Mouse (Mus musculus) C2C12 (cell line): ENCODE measurements around the gene Zfp143. TPM values are rescaled to one million over a fixed set of nuclear protein-coding genes. Genes with fewer than 3 reads are reported as not detected.

ENCODE experiments used
- H3K27me3 ChIP-seq: one replicate; pipeline ENCODE4 v1.6.1; 2011; ENCODE audit not compliant: control insufficient read depth, insufficient read depth, insufficient read length
- H3K36me3 ChIP-seq: one replicate; pipeline ENCODE4 v1.6.1; 2011; ENCODE audit not compliant: control insufficient read depth, insufficient read depth
- H3K4me3 ChIP-seq: one replicate; pipeline ENCODE4 v1.5.1; 2011; ENCODE audit warnings: mild to moderate bottlenecking, control low read depth; ENCODE audit not compliant: poor library complexity, insufficient read depth, severe bottlenecking
- H3K79me2 ChIP-seq: one replicate; pipeline ENCODE4 v1.6.1; 2011; ENCODE audit not compliant: control insufficient read depth, insufficient read depth
- H3K79me3 ChIP-seq: one replicate; pipeline ENCODE4 v1.6.1; 2011; ENCODE audit warnings: low read depth, control low read depth
- H3ac ChIP-seq: one replicate; pipeline ENCODE3; 2011; ENCODE audit warnings: low read depth; ENCODE audit not compliant: control insufficient read depth, insufficient read length
- CEBPB ChIP-seq: IDR thresholded peaks from one replicate; pipeline ENCODE4 v1.6.1; 2011; ENCODE audit warnings: low read depth, mild to moderate bottlenecking, control low read depth, moderate library complexity
- CTCF ChIP-seq: IDR thresholded peaks from one replicate; pipeline ENCODE4 v1.5.1; 2011; ENCODE audit not compliant: control insufficient read depth, insufficient read depth, insufficient read length
- FOSL1 ChIP-seq: IDR thresholded peaks from one replicate; pipeline ENCODE4 v1.8.0; 2011; ENCODE audit warnings: mild to moderate bottlenecking, low read length; ENCODE audit not compliant: poor library complexity, insufficient read depth, severe bottlenecking
- MAX ChIP-seq: IDR thresholded peaks from one replicate; pipeline ENCODE4 v1.6.1; 2011; ENCODE audit warnings: mild to moderate bottlenecking, control low read depth
- MYOD1 ChIP-seq: IDR thresholded peaks from one replicate; pipeline ENCODE4 v1.6.1; 2011; ENCODE audit warnings: low read depth; ENCODE audit not compliant: control insufficient read depth, insufficient read length
- MYOG ChIP-seq: IDR thresholded peaks from one replicate; pipeline ENCODE4 v1.6.1; 2011; ENCODE audit not compliant: control insufficient read depth, insufficient read length; ENCODE audit errors: extremely low read depth
- USF1 ChIP-seq: IDR thresholded peaks from one replicate; pipeline ENCODE4 v1.6.1; 2011; ENCODE audit warnings: low read depth, mild to moderate bottlenecking, control low read depth, moderate library complexity
- polyA plus RNA-seq: library from polyadenylated mRNA; unstranded; fragments of >200 nt; fragmentation: generic; extraction: Trizol; gene quantifications from one replicate; pipeline ENCODE4 v1.2.1, GENCODE M21; 2012; ENCODE audit warnings: missing spikeins

Zfp143 gene
- polyA plus RNA-seq, 1 experiment, result 7.5 TPM

DNA sequence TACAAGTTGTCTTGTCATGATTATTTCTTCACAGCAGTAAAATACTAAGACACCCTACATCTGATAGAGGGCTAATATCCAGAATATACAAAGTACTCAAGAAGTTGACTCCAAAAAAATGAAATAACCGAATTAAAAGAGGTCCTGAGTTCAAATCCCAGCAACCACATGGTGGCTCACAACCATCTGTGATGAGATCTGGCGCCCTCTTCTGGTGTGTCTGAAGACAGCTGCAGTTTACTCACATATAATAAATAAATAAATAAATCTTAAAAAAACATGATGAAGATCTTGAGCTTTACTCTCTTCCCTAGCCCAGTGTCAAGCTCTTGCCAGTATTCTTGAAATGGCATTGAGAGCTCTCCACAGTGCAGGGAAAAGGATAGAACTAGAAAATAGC, 77.5 kb downstream of the Zfp143 start:
- Histone ChIP-seq H3K79me2 (peaks cover 32% of the 10 kb centered on the region), H3ac (no peak overlapping the region), H3K79me3 (peaks cover 14% of the 10 kb centered on the region), H3K4me3 (no peak overlapping the region), H3K36me3 (peaks cover 95% of the 10 kb centered on the region), H3K27me3 (no peaks in the 10 kb centered on the region)
- TF ChIP-seq MYOG, result no peak
- TF ChIP-seq MYOD1, result no peak
- no peak for TF ChIP-seq FOSL1
- TF ChIP-seq MAX, result no peak
- no peak for TF ChIP-seq CEBPB
- TF ChIP-seq USF1, result no peak
- TF ChIP-seq CTCF, result no peak

- peaks cover 8% of the 10 kb centered on the region for H3K79me2 ChIP-seq
- no peak for TF ChIP-seq FOSL1
- TF ChIP-seq MYOG, result no peak
- TF ChIP-seq MAX, result no peak
- TF ChIP-seq MYOD1, result no peak
- no peak for TF ChIP-seq CTCF
- no peak for TF ChIP-seq CEBPB
- no peak for TF ChIP-seq USF1
- H3K79me3 ChIP-seq, result no peaks in the 10 kb centered on the region
- H3ac ChIP-seq, result no peak overlapping the region
- peaks cover 58% of the 10 kb centered on the region for H3K36me3 ChIP-seq
- no peaks in the 10 kb centered on the region for H3K27me3 ChIP-seq
- H3K4me3 ChIP-seq, result no peak overlapping the region
Measured at GRCm38 (mm10) chr7:110143863-110144262, 82.8 kb downstream of the Zfp143 start.

Other genes starting within 250 kb of the Zfp143 start
- 0.06 TPM for gene Scube2, start 195.5 kb upstream of the Zfp143 start, polyA plus RNA-seq
- 46.2 TPM for gene Dennd5a, start 100.7 kb upstream of the Zfp143 start, polyA plus RNA-seq
- 40.5 TPM for gene Tmem41b, start 74.3 kb upstream of the Zfp143 start, polyA plus RNA-seq
- gene Ipo7, start 42.9 kb upstream of the Zfp143 start, polyA plus RNA-seq, result 29.1 TPM
- 15.8 TPM for gene Wee1, start 60.8 kb downstream of the Zfp143 start, polyA plus RNA-seq
- 16.0 TPM for gene Swap70, start 160.5 kb downstream of the Zfp143 start, polyA plus RNA-seq